Mouse (Mus musculus): ENCODE measurements at regions not wholly inside any gene's neighbourhood (a gene's known extent, or its start where the extent isn't known, plus 50 kb on each side); places are given as distances from the start of the nearest gene placed in this dataset.

- peak; percentile 51 for DNase-seq (ENCODE audit: low spot score)
Observed at GRCm38 (mm10) chr1:151045334-151045733, 52.1 kb upstream of the Hmcn1 start.

GRCm38 (mm10) chr1:151046626-151047025, 53.4 kb upstream of the Hmcn1 start:
- DNase-seq (ENCODE audit: low spot score) = peak; percentile 44

- no peak for DNase-seq (ENCODE audit: low spot score)
Observed at GRCm38 (mm10) chr1:151049726-151050506, 56.7 kb upstream of the Hmcn1 start.

- no peak for DNase-seq (ENCODE audit: low spot score)
Observed at GRCm38 (mm10) chr1:151050507-151050816, 57.2 kb upstream of the Hmcn1 start.

- no peak for DNase-seq (ENCODE audit: low spot score)
Observed at GRCm38 (mm10) chr1:151053268-151053667, 60.0 kb upstream of the Hmcn1 start.

GRCm38 (mm10) chr1:151055396-151055795, 62.2 kb upstream of the Hmcn1 start:
- DNase-seq (ENCODE audit: low spot score) = no peak

- no peak for DNase-seq (ENCODE audit: low spot score)
Observed at GRCm38 (mm10) chr1:151059546-151060136, 66.4 kb upstream of the Hmcn1 start.

- DNase-seq (ENCODE audit: low spot score) = peak; percentile 39
Observed at GRCm38 (mm10) chr1:151065090-151065567, 71.9 kb upstream of the Hmcn1 start.

- peak; percentile 47 for DNase-seq (ENCODE audit: low spot score)
Observed at GRCm38 (mm10) chr1:151066379-151067128, 73.3 kb upstream of the Hmcn1 start.

GRCm38 (mm10) chr1:151074508-151075314, 81.5 kb upstream of the Hmcn1 start:
- no peak for DNase-seq (ENCODE audit: low spot score)

GRCm38 (mm10) chr1:151075541-151075940, 82.3 kb upstream of the Hmcn1 start:
- no peak for DNase-seq (ENCODE audit: low spot score)

- DNase-seq (ENCODE audit: low spot score) = peak; percentile 90
Observed at GRCm38 (mm10) chr1:151078909-151079522, 85.8 kb upstream of the Hmcn1 start.

GRCm38 (mm10) chr1:151079614-151080360, 86.6 kb upstream of the Hmcn1 start:
- DNase-seq (ENCODE audit: low spot score) = no peak

GRCm38 (mm10) chr1:151080510-151080980, 87.3 kb upstream of the Hmcn1 start:
- no peak for DNase-seq (ENCODE audit: low spot score)

- DNase-seq (ENCODE audit: low spot score) = no peak
Observed at GRCm38 (mm10) chr1:151082510-151083033, 89.3 kb upstream of the Hmcn1 start.

GRCm38 (mm10) chr1:151083806-151084205, 90.6 kb upstream of the Hmcn1 start:
- no peak for DNase-seq (ENCODE audit: low spot score)

- DNase-seq (ENCODE audit: low spot score) = no peak
Observed at GRCm38 (mm10) chr1:151086111-151086859, 93.0 kb upstream of the Hmcn1 start.

- DNase-seq (ENCODE audit: low spot score) = no peak
Observed at GRCm38 (mm10) chr1:151087151-151087660, 94.0 kb upstream of the Hmcn1 start.

- DNase-seq (ENCODE audit: low spot score) = no peak
Observed at GRCm38 (mm10) chr1:151087811-151088511, 94.4 kb upstream of the Gm47985 start.
